Comparison of ENCODE assay signal across 8 mouse cellular contexts in genomic region chr19:38031144-38031543, GRCm38 (mm10). TPM values are rescaled to one million over a fixed set of nuclear protein-coding genes. Genes with fewer than 3 reads are reported as not detected.
DNase-seq lines count a peak whose midpoint lies in the region; ATAC-seq and TF ChIP-seq lines count a peak whose summit lies in the region.
"Had no signal": no experiment of that assay in that cellular context is flagged by ENCODE, and none has a peak within 500 bp of the region (broad histone marks: within the 10 kb centered on the region; RNA-seq: fewer than 3 reads in every experiment).

No protein-coding gene starts in this region.

- peak overlapping the region; percentile 45 for H3K4me2 ChIP-seq in kidney, postnatal 0 days (ENCODE audit: low read length)
- peak overlapping the region; percentile 43 for H3K4me2 ChIP-seq in hindbrain, embryonic 16.5 days (ENCODE audit: low read length)
- peak overlapping the region; percentile 32 for H3K4me2 ChIP-seq in midbrain, postnatal 0 days (ENCODE audit: low read depth, low read length, poor library complexity, severe bottlenecking)

- no peaks in the 10 kb centered on the region for H3K36me3 ChIP-seq in kidney, postnatal 0 days (ENCODE audit: insufficient read depth, low read length)
- no peaks in the 10 kb centered on the region for H3K36me3 ChIP-seq in hindbrain, embryonic 16.5 days (ENCODE audit: control insufficient read depth, insufficient read depth, low read length)
- H3K36me3 ChIP-seq in midbrain, postnatal 0 days (ENCODE audit: insufficient read depth, low read length) = no peaks in the 10 kb centered on the region

- no peak overlapping the region for H3K9ac ChIP-seq in kidney, postnatal 0 days (ENCODE audit: low read depth, low read length)
- no peak overlapping the region for H3K9ac ChIP-seq in hindbrain, embryonic 16.5 days (ENCODE audit: low read depth, low read length)
- H3K9ac ChIP-seq in midbrain, postnatal 0 days (replicated peaks; ENCODE audit: low read length, poor library complexity, severe bottlenecking) = no peak overlapping the region

- no peak overlapping the region for H3K4me3 ChIP-seq in kidney, postnatal 0 days (replicated peaks; ENCODE audit: low read depth, low read length)
- H3K4me3 ChIP-seq in embryonic fibroblast, embryonic 13.5 days (ENCODE audit: insufficient read depth, low read length) = no peak overlapping the region
- no peak overlapping the region for H3K4me3 ChIP-seq in hindbrain, embryonic 16.5 days (ENCODE audit: low read length)
- no peak overlapping the region for H3K4me3 ChIP-seq in midbrain, postnatal 0 days (ENCODE audit: low read depth, low read length)

- peaks cover 37% of the 10 kb centered on the region for H3K4me1 ChIP-seq in kidney, postnatal 0 days (replicated peaks; ENCODE audit: insufficient read depth, low read length)
- H3K4me1 ChIP-seq in embryonic fibroblast, embryonic 13.5 days (ENCODE audit: control insufficient read depth, insufficient read depth, low read length) = peaks cover 42% of the 10 kb centered on the region
- peaks cover 4% of the 10 kb centered on the region; the same call in 1 of the 2 replicates for H3K4me1 ChIP-seq in hindbrain, embryonic 16.5 days (ENCODE audit: control insufficient read depth, insufficient read depth, low read depth, low read length)
- H3K4me1 ChIP-seq in midbrain, postnatal 0 days (ENCODE audit: insufficient read depth, low read length) = 0 out of 2 replicates have a peak, but pooled peaks cover 4% of the 10 kb centered on the region

- no peak for DNase-seq in kidney, postnatal 0 days (ENCODE audit: low spot score)
- DNase-seq in kidney, postnatal 36 days = no peak
- DNase-seq in midbrain, postnatal 0 days (ENCODE audit: low spot score) = no peak
- DNase-seq in frontal cortex, adult 2 months (ENCODE audit: extremely low spot score in 1 of 2, low spot score in 1 of 2) = no peak
- no peak for DNase-seq in adrenal gland, adult 8-10 months
- DNase-seq: cerebellum, adult 8-10 months had no signal

- H3K27me3 ChIP-seq in kidney, postnatal 0 days (ENCODE audit: insufficient read depth, low read length) = no peaks in the 10 kb centered on the region
- no peaks in the 10 kb centered on the region for H3K27me3 ChIP-seq in hindbrain, embryonic 16.5 days (replicated peaks; ENCODE audit: control insufficient read depth, insufficient read depth, low read length)
- H3K27me3 ChIP-seq in midbrain, postnatal 0 days (ENCODE audit: insufficient read depth, low read length) = no peaks in the 10 kb centered on the region

- H3K27ac ChIP-seq in kidney, postnatal 0 days = 0 out of 2 replicates have a peak overlapping the region, but pooled peaks have one; percentile 19
- H3K27ac ChIP-seq in embryonic fibroblast, embryonic 13.5 days (ENCODE audit: insufficient read depth, low read length) = peak overlapping the region; percentile 32; the same call in 1 of the 2 replicates
- no peak overlapping the region for H3K27ac ChIP-seq in hindbrain, embryonic 16.5 days (ENCODE audit: low read depth, low read length)
- H3K27ac ChIP-seq in midbrain, postnatal 0 days (ENCODE audit: low read depth, low read length) = no peak overlapping the region

- no peak for ATAC-seq in kidney, postnatal 0 days (replicated peaks; ENCODE audit: low FRiP score, low read depth)
- peak; percentile 53; the same call in 1 of the 2 replicates for ATAC-seq in hindbrain, embryonic 16.5 days
- no peak for ATAC-seq in midbrain, postnatal 0 days (ENCODE audit: low FRiP score)

- no peaks in the 10 kb centered on the region for H3K9me3 ChIP-seq in kidney, postnatal 0 days (replicated peaks; ENCODE audit: low read length)
- no peaks in the 10 kb centered on the region for H3K9me3 ChIP-seq in hindbrain, embryonic 16.5 days (ENCODE audit: control insufficient read depth, low read length)
- H3K9me3 ChIP-seq in midbrain, postnatal 0 days (ENCODE audit: low read length) = no peaks in the 10 kb centered on the region

- WGBS in kidney, postnatal 0 days = 58% methylated on average over 9 of the region's 9 CpGs
- 74% methylated on average over 9 of the region's 9 CpGs for WGBS in hindbrain, embryonic 16.5 days
- WGBS in midbrain, postnatal 0 days = 72% methylated on average over 9 of the region's 9 CpGs

- no peak for TF ChIP-seq CTCF in kidney, postnatal 0 days (IDR thresholded peaks at IDR 0.05; ENCODE audit: low read depth)
- TF ChIP-seq CTCF in embryonic fibroblast, embryonic 13.5 days (IDR thresholded peaks at IDR 0.05; ENCODE audit: borderline replicate concordance, insufficient read depth, low read length) = no peak
- TF ChIP-seq CTCF in midbrain, postnatal 0 days (IDR thresholded peaks at IDR 0.05) = no peak

- TF ChIP-seq POLR2A in embryonic fibroblast, embryonic 13.5 days (IDR thresholded peaks at IDR 0.05; ENCODE audit: low read depth, low read length) = no peak

RNA-seq across cellular contexts. Expression of gene Myof, which starts 12.2 kb away (rescaled TPM):
- polyA plus RNA-seq in kidney, postnatal 0 days (2015; fragmentation: Nextera tagmentation; extraction: Ambion mirVana) = 28.0 and 28.1 TPM in 2 replicates
- 228 and 282 TPM in 2 replicates for polyA plus RNA-seq in embryonic fibroblast, embryonic 13.5 days (2011; ENCODE audit: insufficient read length, low read depth, missing spikeins)
- 1.6 and 2.8 TPM in 2 replicates for polyA plus RNA-seq in hindbrain, embryonic 16.5 days (2015; fragmentation: Nextera tagmentation; extraction: Ambion mirVana)
- total RNA-seq in midbrain, postnatal 0 days (2014; rRNA removed) = 5.4 and 6.5 TPM in 2 replicates
- polyA plus RNA-seq in midbrain, postnatal 0 days (2015; fragmentation: Nextera tagmentation; extraction: Ambion mirVana) = 1.9 and 2.1 TPM in 2 replicates
- 5.0 and 7.1 TPM in 2 replicates for polyA plus RNA-seq in frontal cortex, adult 2 months (2012; rRNA removed)
- 100 to 1,000 TPM in 1 of 4 experiments, 10 to 100 TPM in 3; 33.4 to 102 (median 63.6) TPM for total RNA-seq in adrenal gland, adult 8-10 months (2022)

RNA-seq across cellular contexts. Expression of gene Cep55, which starts 23.7 kb away (rescaled TPM):
- polyA plus RNA-seq in kidney, postnatal 0 days (2015; fragmentation: Nextera tagmentation; extraction: Ambion mirVana) = 13.8 and 15.5 TPM in 2 replicates
- polyA plus RNA-seq in embryonic fibroblast, embryonic 13.5 days (2011; ENCODE audit: insufficient read length, low read depth, missing spikeins) = 17.4 and 24.0 TPM in 2 replicates
- 5.4 and 6.5 TPM in 2 replicates for polyA plus RNA-seq in hindbrain, embryonic 16.5 days (2015; fragmentation: Nextera tagmentation; extraction: Ambion mirVana)
- 1.3 and 2.3 TPM in 2 replicates for total RNA-seq in midbrain, postnatal 0 days (2014; rRNA removed)
- 0.88 and 0.90 TPM in 2 replicates for polyA plus RNA-seq in midbrain, postnatal 0 days (2015; fragmentation: Nextera tagmentation; extraction: Ambion mirVana)
- 0.48 and 0.50 TPM in 2 replicates for polyA plus RNA-seq in frontal cortex, adult 2 months (2012; rRNA removed)
- 1 to 10 TPM in 3 of 4 experiments, under 1 TPM in 1; 0.44 to 1.5 (median 1.2) TPM for total RNA-seq in adrenal gland, adult 8-10 months (2022)

Comparison
In these comparisons a context has a peak if more than half of its experiments do, and no peak if none do; other contexts are left out.
1. H3K27ac ChIP-seq: peak in kidney, postnatal 0 days (single experiment) and embryonic fibroblast, embryonic 13.5 days (single experiment); none in hindbrain, embryonic 16.5 days (single experiment) and midbrain, postnatal 0 days (single experiment).
2. Peak in every context shown above with its lines, with median percentiles within 50 percentile points of each other: H3K4me2 ChIP-seq.